Mouse (Mus musculus): ENCODE measurements around the gene Apoe.

The Apoe gene

GRCm38 (mm10) chr7:19664955-19665841 lies 33.8 kb downstream of the Apoe start, which contains the start of gene Clptm1:
Gene Clptm1 (minus strand): TSS chr7:19665033.
- DNase-seq (ENCODE audit: low read depth, low spot score), result peak; percentile 95

GRCm38 (mm10) chr7:19664455-19664954 lies 34.5 kb downstream of the Apoe start:
- DNase-seq (ENCODE audit: low read depth, low spot score), result no peak

- no peak for DNase-seq (ENCODE audit: low read depth, low spot score)
Measured at GRCm38 (mm10) chr7:19663940-19664339, 35.0 kb downstream of the Apoe start.

- no peak for DNase-seq (ENCODE audit: low read depth, low spot score)
Measured at GRCm38 (mm10) chr7:19652614-19653013, 46.4 kb downstream of the Apoe start.

- no peak for DNase-seq (ENCODE audit: low read depth, low spot score)
Measured at GRCm38 (mm10) chr7:19651063-19651786, 47.8 kb downstream of the Apoe start.

All from retina, adult 2 months (tissue).